Mouse (Mus musculus): ENCODE measurements around the gene Slc2a1. TPM values are rescaled to one million over a fixed set of nuclear protein-coding genes. Genes with fewer than 3 reads are reported as not detected.

The Slc2a1 gene
- polyA plus RNA-seq, 2 experiments = 108 to 141 TPM

DNA sequence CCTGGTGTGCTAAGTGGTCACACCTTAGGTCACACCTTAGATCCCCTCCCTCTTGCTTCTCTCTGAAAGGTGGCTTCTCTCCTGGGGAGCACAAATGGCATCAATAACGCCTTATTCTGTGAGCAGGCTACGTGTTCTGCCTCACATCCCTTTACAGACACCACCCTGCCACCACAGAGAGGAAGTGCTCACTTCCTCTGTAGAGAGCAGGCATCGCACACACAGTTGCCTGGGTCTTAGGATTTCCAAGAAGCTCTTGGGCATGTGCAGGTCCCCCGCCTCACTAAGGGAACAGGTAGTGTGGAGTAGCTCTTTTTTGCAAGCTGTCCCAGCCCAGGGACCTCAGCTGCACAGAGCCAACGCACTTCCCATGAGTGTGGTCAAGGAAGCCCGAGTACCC is 18.7 kb downstream of the Slc2a1 start:
- DNase-seq (ENCODE audit: low spot score) (no peak), ATAC-seq (ENCODE audit: low FRiP score, low read depth) (no peak)
- Histone ChIP-seq H3K4me3 (replicated peaks; ENCODE audit: low read length) (no peak overlapping the region), H3K27me3 (ENCODE audit: control insufficient read depth, insufficient read depth, low read length) (no peaks in the 10 kb centered on the region), H3K9ac (ENCODE audit: low read depth, low read length, severe bottlenecking) (no peak overlapping the region), H3K4me1 (ENCODE audit: control insufficient read depth, insufficient read depth, low read length) (no peaks in the 10 kb centered on the region), H3K36me3 (ENCODE audit: control insufficient read depth, insufficient read depth, low read length) (peaks cover 90% of the 10 kb centered on the region), H3K9me3 (ENCODE audit: control insufficient read depth, low read length) (no peaks in the 10 kb centered on the region), H3K4me2 (replicated peaks; ENCODE audit: low read depth, low read length, severe bottlenecking) (no peak overlapping the region), H3K27ac (replicated peaks; ENCODE audit: low read depth, low read length) (no peak overlapping the region)
- no peak for TF ChIP-seq POLR2A (IDR thresholded peaks at IDR 0.05; ENCODE audit: borderline replicate concordance, extremely low read depth, insufficient read depth, insufficient read length)
- WGBS = 61% methylated on average over 6 of the region's 6 CpGs

DNA sequence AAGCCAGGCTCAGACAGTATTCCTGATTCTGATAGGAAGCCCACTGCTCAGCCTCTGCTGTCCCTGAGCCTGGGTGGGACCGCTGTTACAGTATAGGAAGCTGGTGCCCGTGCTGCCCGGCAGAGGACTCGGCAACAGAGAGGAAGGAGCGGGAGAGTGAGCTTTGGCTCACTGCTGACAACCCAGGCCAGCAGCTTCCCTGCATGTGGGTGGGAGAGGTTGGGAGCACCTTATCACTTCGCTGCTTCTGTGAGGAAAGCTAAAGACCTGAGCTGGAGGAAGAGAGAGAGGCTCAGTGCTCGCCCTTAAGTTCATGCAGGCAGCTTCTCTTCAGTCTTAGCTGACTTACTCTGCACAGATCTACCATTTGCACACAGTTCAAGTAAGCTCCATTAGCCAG is 20.0 kb downstream of the Slc2a1 start:
- H3K9me3 ChIP-seq (ENCODE audit: control insufficient read depth, low read length) = no peaks in the 10 kb centered on the region
- H3K4me2 ChIP-seq (replicated peaks; ENCODE audit: low read depth, low read length, severe bottlenecking) = no peak overlapping the region
- H3K4me3 ChIP-seq (replicated peaks; ENCODE audit: low read length) = no peak overlapping the region
- no peak for DNase-seq (ENCODE audit: low spot score)
- H3K36me3 ChIP-seq (ENCODE audit: control insufficient read depth, insufficient read depth, low read length) = peaks cover 90% of the 10 kb centered on the region
- no peak overlapping the region for H3K9ac ChIP-seq (ENCODE audit: low read depth, low read length, severe bottlenecking)
- no peak overlapping the region for H3K27ac ChIP-seq (replicated peaks; ENCODE audit: low read depth, low read length)
- no peak for TF ChIP-seq POLR2A (IDR thresholded peaks at IDR 0.05; ENCODE audit: borderline replicate concordance, extremely low read depth, insufficient read depth, insufficient read length)
- H3K27me3 ChIP-seq (ENCODE audit: control insufficient read depth, insufficient read depth, low read length) = no peaks in the 10 kb centered on the region
- H3K4me1 ChIP-seq (ENCODE audit: control insufficient read depth, insufficient read depth, low read length) = no peaks in the 10 kb centered on the region
- no peak for ATAC-seq (ENCODE audit: low FRiP score, low read depth)
- WGBS = 91% methylated on average over 7 of the region's 7 CpGs

DNA sequence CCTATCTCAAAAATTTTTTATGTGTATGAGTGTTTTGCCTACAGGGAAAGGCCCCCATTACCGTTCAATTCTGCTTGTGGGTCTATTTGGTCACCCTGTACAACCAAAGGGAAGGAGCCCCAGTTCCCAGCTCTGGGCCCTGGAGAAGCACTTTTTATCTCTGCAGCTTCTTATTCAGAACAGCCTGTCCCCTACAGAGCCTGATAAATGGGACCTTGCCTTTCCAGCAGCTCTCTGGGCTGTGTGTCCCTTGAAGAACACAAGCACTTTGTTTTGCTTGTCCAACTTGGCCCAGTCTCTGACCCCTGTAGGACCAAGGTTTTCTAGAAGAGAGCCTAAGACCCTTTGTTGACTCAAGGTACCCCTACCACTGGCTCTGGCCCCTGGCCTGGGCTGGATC is 20.6 kb downstream of the Slc2a1 start:
- H3K36me3 ChIP-seq (ENCODE audit: control insufficient read depth, insufficient read depth, low read length) = peaks cover 90% of the 10 kb centered on the region
- no peaks in the 10 kb centered on the region for H3K27me3 ChIP-seq (ENCODE audit: control insufficient read depth, insufficient read depth, low read length)
- no peaks in the 10 kb centered on the region for H3K9me3 ChIP-seq (ENCODE audit: control insufficient read depth, low read length)
- H3K4me2 ChIP-seq (replicated peaks; ENCODE audit: low read depth, low read length, severe bottlenecking) = no peak overlapping the region
- no peak for DNase-seq (ENCODE audit: low spot score)
- H3K4me3 ChIP-seq (replicated peaks; ENCODE audit: low read length) = no peak overlapping the region
- no peak for ATAC-seq (ENCODE audit: low FRiP score, low read depth)
- H3K27ac ChIP-seq (replicated peaks; ENCODE audit: low read depth, low read length) = no peak overlapping the region
- 90% methylated on average over 1 of the region's 1 CpGs for WGBS
- H3K9ac ChIP-seq (ENCODE audit: low read depth, low read length, severe bottlenecking) = no peak overlapping the region
- no peaks in the 10 kb centered on the region for H3K4me1 ChIP-seq (ENCODE audit: control insufficient read depth, insufficient read depth, low read length)
- no peak for TF ChIP-seq POLR2A (IDR thresholded peaks at IDR 0.05; ENCODE audit: borderline replicate concordance, extremely low read depth, insufficient read depth, insufficient read length)

DNA sequence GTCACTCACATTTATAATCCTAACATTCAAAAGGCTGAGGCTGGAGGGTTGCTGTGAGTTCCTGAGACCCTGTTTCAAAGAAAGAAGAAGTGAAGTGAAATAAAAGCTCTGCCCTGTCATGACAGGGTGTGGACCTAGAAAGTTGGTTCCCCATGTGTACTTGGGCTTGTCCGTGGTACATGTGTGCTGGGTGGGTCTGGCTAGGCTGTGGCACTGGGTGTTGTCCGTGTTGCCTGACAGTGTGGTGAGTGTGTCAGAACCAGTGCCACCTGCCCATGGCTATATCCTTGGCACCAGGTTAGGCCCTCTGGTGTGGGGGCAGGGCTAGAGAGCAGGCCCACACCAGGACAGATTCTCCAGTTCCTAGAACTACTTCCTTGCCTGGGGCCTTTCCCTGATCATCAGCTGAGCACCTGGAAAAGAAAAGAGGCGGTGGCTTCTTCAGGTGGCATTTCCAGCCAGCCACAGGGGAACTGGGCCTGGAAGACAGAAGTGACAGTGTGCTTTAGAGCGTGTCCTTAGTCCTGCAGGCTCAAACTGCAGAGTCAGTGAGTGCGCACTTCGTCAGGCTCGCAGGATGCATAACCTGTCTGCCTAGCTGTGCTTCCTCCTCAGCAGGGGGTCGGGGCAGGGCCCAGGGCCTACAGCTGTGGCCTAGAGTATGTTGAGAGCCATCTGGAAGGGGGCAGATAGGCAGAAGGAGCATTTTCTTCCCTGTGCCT is 22.8 kb downstream of the Slc2a1 start:
- H3K4me1 ChIP-seq (ENCODE audit: control insufficient read depth, insufficient read depth, low read length) = no peaks in the 10 kb centered on the region
- no peak for TF ChIP-seq POLR2A (IDR thresholded peaks at IDR 0.05; ENCODE audit: borderline replicate concordance, extremely low read depth, insufficient read depth, insufficient read length)
- no peak overlapping the region for H3K27ac ChIP-seq (replicated peaks; ENCODE audit: low read depth, low read length)
- no peak overlapping the region for H3K4me2 ChIP-seq (replicated peaks; ENCODE audit: low read depth, low read length, severe bottlenecking)
- H3K9me3 ChIP-seq (ENCODE audit: control insufficient read depth, low read length) = no peaks in the 10 kb centered on the region
- H3K9ac ChIP-seq (ENCODE audit: low read depth, low read length, severe bottlenecking) = no peak overlapping the region
- no peak overlapping the region for H3K4me3 ChIP-seq (replicated peaks; ENCODE audit: low read length)
- no peak for ATAC-seq (ENCODE audit: low FRiP score, low read depth)
- H3K27me3 ChIP-seq (ENCODE audit: control insufficient read depth, insufficient read depth, low read length) = no peaks in the 10 kb centered on the region
- no peak for DNase-seq (ENCODE audit: low spot score)
- WGBS = 87% methylated on average over 8 of the region's 8 CpGs
- H3K36me3 ChIP-seq (ENCODE audit: control insufficient read depth, insufficient read depth, low read length) = peaks cover 93% of the 10 kb centered on the region

DNA sequence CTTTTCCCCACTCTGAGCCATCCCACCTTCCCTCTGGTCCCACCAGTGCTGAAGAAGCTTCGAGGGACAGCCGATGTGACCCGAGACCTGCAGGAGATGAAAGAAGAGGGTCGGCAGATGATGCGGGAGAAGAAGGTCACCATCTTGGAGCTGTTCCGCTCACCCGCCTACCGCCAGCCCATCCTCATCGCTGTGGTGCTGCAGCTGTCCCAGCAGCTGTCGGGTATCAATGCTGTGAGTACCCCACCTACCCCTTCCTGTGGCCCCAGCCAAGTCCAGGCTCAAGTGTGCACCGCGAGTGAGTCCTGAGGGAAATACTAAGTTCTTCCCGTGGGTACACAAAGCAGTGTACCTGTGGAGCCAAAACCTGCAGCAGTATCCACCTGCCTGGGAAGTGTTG is 24.8 kb downstream of the Slc2a1 start:
- H3K27me3 ChIP-seq (ENCODE audit: control insufficient read depth, insufficient read depth, low read length) = no peaks in the 10 kb centered on the region
- H3K4me2 ChIP-seq (replicated peaks; ENCODE audit: low read depth, low read length, severe bottlenecking) = no peak overlapping the region
- H3K9me3 ChIP-seq (ENCODE audit: control insufficient read depth, low read length) = no peaks in the 10 kb centered on the region
- WGBS = 87% methylated on average over 13 of the region's 13 CpGs
- TF ChIP-seq POLR2A (IDR thresholded peaks at IDR 0.05; ENCODE audit: borderline replicate concordance, extremely low read depth, insufficient read depth, insufficient read length) = no peak
- H3K27ac ChIP-seq (replicated peaks; ENCODE audit: low read depth, low read length) = no peak overlapping the region
- ATAC-seq (ENCODE audit: low FRiP score, low read depth) (no peak), DNase-seq (ENCODE audit: low spot score) (no peak)
- H3K4me3 ChIP-seq (replicated peaks; ENCODE audit: low read length) = no peak overlapping the region
- H3K36me3 ChIP-seq (ENCODE audit: control insufficient read depth, insufficient read depth, low read length) = peaks cover 93% of the 10 kb centered on the region
- H3K4me1 ChIP-seq (ENCODE audit: control insufficient read depth, insufficient read depth, low read length) = no peaks in the 10 kb centered on the region
- no peak overlapping the region for H3K9ac ChIP-seq (ENCODE audit: low read depth, low read length, severe bottlenecking)
